Mouse (Mus musculus) liver, adult 2 months (tissue): ENCODE results near the gene Olfr522. TPM values are rescaled to one million over a fixed set of nuclear protein-coding genes. Genes with fewer than 3 reads are reported as not detected.

ENCODE experiments used
- DNase-seq: peaks from one replicate; pipeline ENCODE4 v3.0.0-alpha.2; 2011; ENCODE audit warnings: low read depth, low spot score; ENCODE audit errors: extremely low read depth
- H3K27ac ChIP-seq: fragments of 200-500 bp; replicated peaks from 2 replicates; pipeline ENCODE4 v1.5.1; 2012; ENCODE audit warnings: low read depth, mild to moderate bottlenecking, control low read depth, inconsistent platforms, low read length; ENCODE audit not compliant: insufficient read depth
- H3K27me3 ChIP-seq: fragments of 200-500 bp; 2 replicates; pipeline ENCODE4 v1.6.1; 2012; ENCODE audit warnings: mild to moderate bottlenecking, moderate library complexity, low read length, inconsistent platforms; ENCODE audit not compliant: control insufficient read depth, insufficient read depth
- H3K36me3 ChIP-seq: fragments of 200-500 bp; 2 replicates; pipeline ENCODE4 v1.6.1; 2012; ENCODE audit warnings: low read length, inconsistent platforms; ENCODE audit not compliant: control insufficient read depth, insufficient read depth
- H3K4me1 ChIP-seq: fragments of 200-500 bp; 2 replicates; pipeline ENCODE4 v1.6.1; 2011; ENCODE audit warnings: low read length; ENCODE audit not compliant: control insufficient read depth, insufficient read depth
- H3K4me3 ChIP-seq: fragments of 200-500 bp; 2 replicates; pipeline ENCODE4 v1.5.1; 2011; ENCODE audit warnings: low read depth, mild to moderate bottlenecking, control low read depth, low read length, moderate library complexity; ENCODE audit not compliant: insufficient read depth
- H3K79me2 ChIP-seq: fragments of 200-500 bp; 2 replicates; pipeline ENCODE4 v1.6.1; 2012; ENCODE audit warnings: inconsistent platforms, mild to moderate bottlenecking, low read length, moderate library complexity; ENCODE audit not compliant: control insufficient read depth, insufficient read depth
- H3K9ac ChIP-seq: fragments of 200-500 bp; 2 replicates; pipeline ENCODE4 v1.6.1; 2012; ENCODE audit warnings: low read depth, mild to moderate bottlenecking, control low read depth, inconsistent platforms, low read length
- CTCF ChIP-seq: fragments of 200-500 bp; IDR thresholded peaks from 2 replicates; pipeline ENCODE4 v1.5.1; 2011; ENCODE audit warnings: low read depth, low read length, control low read depth
- POLR2A ChIP-seq: fragments of 200-500 bp; IDR thresholded peaks from 2 replicates; pipeline ENCODE4 v1.6.1; 2011; ENCODE audit warnings: low read length, control low read depth; ENCODE audit not compliant: insufficient read depth; ENCODE audit errors: extremely low read depth
- WGBS: fragments of 180-500 bp; shearing (Covaris S2); methylation state at CpG from one replicate; pipeline ENCODE4 v1.1.7; 2018; 5-methylcytosine and 5-hydroxymethylcytosine counted together
- polyA plus RNA-seq: library from polyadenylated mRNA; depleted of rRNA; stranded (reverse); fragments of >200 nt; gene quantifications from 2 replicates; pipeline ENCODE4 v1.2.3, GENCODE M21; 2012
- total RNA-seq: library from RNA; depleted of rRNA; stranded (reverse); fragments of >200 nt; gene quantifications from 2 replicates; pipeline ENCODE4 v1.2.3, GENCODE M21; 2014

Gene Olfr522
- total and polyA plus RNA-seq, 2 experiments: not detected

DNA sequence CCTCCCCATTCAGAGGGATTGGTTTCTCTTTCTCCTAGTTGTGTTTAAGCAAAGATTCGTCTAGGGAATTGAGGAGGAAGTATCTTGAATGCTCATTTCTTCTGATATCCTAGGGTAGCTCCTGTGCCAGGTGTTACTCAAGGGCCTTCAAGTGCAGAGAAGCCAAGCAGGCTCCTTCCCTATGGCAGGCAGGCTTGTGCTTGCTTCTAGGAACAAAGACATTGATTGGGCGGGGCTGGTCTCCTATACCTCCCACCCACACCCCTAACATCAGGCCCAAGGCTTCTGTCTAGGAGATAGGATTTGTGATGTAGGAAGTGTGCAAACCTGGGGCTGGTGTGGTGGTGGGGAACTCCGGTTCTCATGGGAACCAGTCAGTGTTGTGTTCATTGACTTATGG is 37.6 kb downstream of the Olfr522 start:
- Histone ChIP-seq H3K36me3 (peaks cover 31% of the 10 kb centered on the region; the same call in 1 of the 2 replicates), H3K27ac (no peak overlapping the region), H3K4me3 (no peak overlapping the region), H3K27me3 (no peaks in the 10 kb centered on the region), H3K79me2 (no peaks in the 10 kb centered on the region; the same call in 1 of the 2 replicates), H3K9ac (no peak overlapping the region), H3K4me1 (peaks cover 8% of the 10 kb centered on the region)
- no peak for DNase-seq
- TF ChIP-seq CTCF (no peak), POLR2A (no peak)
- WGBS: 86% methylated on average over 3 of the region's 3 CpGs

DNA sequence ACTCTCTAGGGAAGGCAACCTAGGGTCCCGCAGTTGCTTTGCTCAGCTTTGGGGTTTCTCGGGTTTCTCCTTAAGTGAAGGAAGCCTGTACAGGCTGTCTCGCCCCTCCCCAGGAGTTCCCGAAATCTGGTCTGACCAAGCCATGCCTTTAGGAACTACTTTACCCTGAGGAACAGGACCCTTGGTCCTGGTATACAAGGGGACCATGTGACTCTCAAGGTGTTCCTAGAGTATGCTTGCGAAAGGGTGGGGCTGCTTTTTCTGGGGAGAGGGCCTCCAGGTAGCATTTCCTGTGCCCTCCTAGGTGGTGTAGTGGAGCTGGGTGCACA is 38.6 kb downstream of the Olfr522 start:
- H3K27ac ChIP-seq: peak overlapping the region; percentile 42
- H3K4me1 ChIP-seq: peaks cover 8% of the 10 kb centered on the region
- no peak for DNase-seq
- H3K36me3 ChIP-seq: peaks cover 24% of the 10 kb centered on the region; the same call in 1 of the 2 replicates
- no peaks in the 10 kb centered on the region; the same call in 1 of the 2 replicates for H3K79me2 ChIP-seq
- no peaks in the 10 kb centered on the region for H3K27me3 ChIP-seq
- 25% methylated on average over 5 of the region's 5 CpGs for WGBS
- no peak for TF ChIP-seq CTCF
- TF ChIP-seq POLR2A: no peak
- peak overlapping the region; percentile 87 for H3K9ac ChIP-seq
- H3K4me3 ChIP-seq: peak overlapping the region; percentile 68

DNA sequence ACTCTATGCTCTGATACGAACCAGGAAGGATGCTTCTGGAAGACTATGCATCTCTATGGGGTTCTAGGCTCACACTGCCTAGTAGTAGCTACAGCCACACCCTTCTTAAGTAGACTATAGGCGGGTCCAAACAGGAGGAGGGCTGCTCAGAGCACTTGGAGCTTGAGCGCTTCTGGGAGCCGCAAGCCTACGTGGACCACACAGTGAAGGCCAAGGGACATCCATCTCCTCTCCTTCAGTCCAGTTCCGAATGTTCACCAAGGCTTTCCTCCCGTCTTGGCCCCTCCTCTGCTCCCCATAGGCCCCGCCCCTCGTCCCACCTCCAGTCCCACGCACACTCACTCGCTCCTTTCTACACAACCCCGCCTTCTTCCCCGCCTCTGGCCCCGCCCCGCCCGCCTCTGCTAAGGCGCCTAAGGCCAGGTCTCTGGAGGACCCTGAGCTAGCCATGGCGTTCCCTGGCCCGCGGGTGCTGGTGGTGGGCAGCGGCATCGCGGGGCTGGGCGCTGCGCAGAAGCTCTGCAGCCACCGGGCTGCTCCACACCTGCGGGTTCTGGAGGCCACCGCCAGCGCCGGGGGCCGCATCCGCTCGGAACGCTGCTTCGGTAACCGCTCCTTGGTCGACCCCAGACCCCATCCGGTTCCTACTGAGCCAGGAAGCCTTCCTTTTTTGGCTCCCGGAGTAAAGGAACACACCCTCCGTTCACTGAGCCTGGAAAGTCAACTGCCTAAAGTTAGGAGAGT is 39.1 kb downstream of the Olfr522 start:
- WGBS: 3% methylated on average over 40 of the region's 40 CpGs
- Histone ChIP-seq H3K27ac (peak overlapping the region; percentile 42), H3K36me3 (peaks cover 19% of the 10 kb centered on the region; the same call in 1 of the 2 replicates), H3K27me3 (no peaks in the 10 kb centered on the region), H3K9ac (peak overlapping the region; percentile 87), H3K79me2 (no peaks in the 10 kb centered on the region; the same call in 1 of the 2 replicates), H3K4me3 (peak overlapping the region; percentile 68), H3K4me1 (peaks cover 8% of the 10 kb centered on the region)
- DNase-seq: peak; percentile 68
- no peak for TF ChIP-seq CTCF
- 0 out of 2 replicates have a peak, but pooled peaks have one; percentile 22 for TF ChIP-seq POLR2A

DNA sequence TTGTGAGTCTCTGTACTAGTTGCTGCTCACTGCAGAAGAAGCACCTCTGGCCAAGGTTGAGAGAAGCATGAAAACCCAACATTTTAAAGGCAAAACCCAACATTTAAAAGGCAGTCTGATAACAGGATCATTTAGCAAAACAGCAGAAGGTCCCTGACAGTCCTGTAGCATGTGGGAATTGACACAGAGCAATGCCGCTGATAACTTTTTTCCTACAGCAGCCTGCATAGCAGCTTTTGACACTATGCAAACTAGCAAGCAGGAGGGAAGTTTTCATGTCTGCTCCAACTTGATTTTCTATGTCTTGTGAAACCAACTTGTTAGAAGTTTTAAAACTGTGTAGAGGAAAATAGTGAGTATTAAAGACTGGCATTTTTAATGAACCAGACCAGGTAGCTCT is 40.2 kb downstream of the Olfr522 start:
- Histone ChIP-seq H3K27ac (no peak overlapping the region), H3K9ac (no peak overlapping the region), H3K27me3 (no peaks in the 10 kb centered on the region), H3K4me1 (peaks cover 8% of the 10 kb centered on the region), H3K79me2 (no peaks in the 10 kb centered on the region; the same call in 1 of the 2 replicates), H3K36me3 (peaks cover 12% of the 10 kb centered on the region; the same call in 1 of the 2 replicates), H3K4me3 (no peak overlapping the region)
- TF ChIP-seq POLR2A (no peak), CTCF (no peak)
- 98% methylated on average over 1 of the region's 1 CpGs for WGBS
- DNase-seq: no peak

DNA sequence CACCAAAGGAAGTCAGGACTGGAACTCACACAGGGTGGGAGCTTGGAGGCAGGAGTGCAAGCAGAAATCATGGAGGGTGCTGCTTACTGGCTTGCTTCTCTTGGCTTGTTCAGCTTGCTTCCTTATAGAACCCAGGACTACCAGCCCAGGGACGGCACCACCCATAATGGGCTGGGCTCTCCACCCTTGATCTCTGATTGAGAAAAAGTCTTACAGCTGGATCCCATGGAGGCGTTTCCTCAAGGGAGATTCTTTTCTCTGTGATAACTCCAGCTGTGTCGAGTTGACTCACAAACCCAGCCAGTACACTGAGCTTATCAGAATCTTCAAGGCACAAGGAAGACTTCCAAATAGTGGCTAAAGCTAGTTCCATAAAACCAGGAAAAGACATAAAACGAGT is 41.8 kb downstream of the Olfr522 start:
- 60% methylated on average over 4 of the region's 4 CpGs for WGBS
- DNase-seq: no peak
- no peak overlapping the region for H3K4me3 ChIP-seq

More for the DNA sequence above, 41.8 kb downstream of the Olfr522 start:
- peaks cover 8% of the 10 kb centered on the region for H3K4me1 ChIP-seq
- H3K27ac ChIP-seq: no peak overlapping the region
- TF ChIP-seq CTCF (no peak), POLR2A (no peak)
- H3K27me3 ChIP-seq: no peaks in the 10 kb centered on the region
- no peaks in the 10 kb centered on the region; the same call in 1 of the 2 replicates for H3K79me2 ChIP-seq
- H3K36me3 ChIP-seq: peaks cover 7% of the 10 kb centered on the region; the same call in 1 of the 2 replicates
- H3K9ac ChIP-seq: no peak overlapping the region
